Mouse (Mus musculus) brain, embryonic 18.5 days (tissue): ENCODE data around the gene Cabp4.

ENCODE experiments used
- DNase-seq: peaks from one replicate; pipeline ENCODE4 v3.0.0-alpha.2; 2012; ENCODE audit warnings: low read depth, low spot score

Cabp4 gene

GRCm38 (mm10) chr19:4164721-4165120 lies 20.9 kb upstream of the Cabp4 start:
- no peak for DNase-seq

- DNase-seq, result no peak
Measured at GRCm38 (mm10) chr19:4164100-4164499, 20.3 kb upstream of the Cabp4 start.

GRCm38 (mm10) chr19:4163543-4163887 lies 19.7 kb upstream of the Cabp4 start:
- DNase-seq, result no peak

GRCm38 (mm10) chr19:4162646-4163542 lies 19.1 kb upstream of the Cabp4 start, which contains the start of gene Rps6kb2:
Rps6kb2 (minus strand) TSS chr19:4163354.
- peak; percentile 94 for DNase-seq

- no peak for DNase-seq
Measured at GRCm38 (mm10) chr19:4159049-4159448, 15.2 kb upstream of the Cabp4 start.

GRCm38 (mm10) chr19:4156771-4157170 lies 12.9 kb upstream of the Cabp4 start:
- DNase-seq, result no peak

GRCm38 (mm10) chr19:4156073-4156579 lies 12.3 kb upstream of the Cabp4 start:
- DNase-seq, result no peak

GRCm38 (mm10) chr19:4155223-4156072 lies 11.6 kb upstream of the Cabp4 start:
- no peak for DNase-seq

- no peak for DNase-seq
Measured at GRCm38 (mm10) chr19:4154437-4155222, 10.8 kb upstream of the Cabp4 start.

GRCm38 (mm10) chr19:4153232-4153654 lies 9.4 kb upstream of the Cabp4 start, which contains the start of gene Ptprcap:
Ptprcap (plus strand) TSS chr19:4153604.
- no peak for DNase-seq

GRCm38 (mm10) chr19:4152445-4153231 lies 8.8 kb upstream of the Cabp4 start:
- DNase-seq, result no peak

- no peak for DNase-seq
Measured at GRCm38 (mm10) chr19:4151898-4152297, 8.1 kb upstream of the Cabp4 start.

GRCm38 (mm10) chr19:4151488-4151860 lies 7.6 kb upstream of the Cabp4 start:
- no peak for DNase-seq

- no peak for DNase-seq
Measured at GRCm38 (mm10) chr19:4150567-4151487, 7.0 kb upstream of the Cabp4 start.

- DNase-seq, result no peak
Measured at GRCm38 (mm10) chr19:4149764-4150461, 6.1 kb upstream of the Cabp4 start.

- DNase-seq, result no peak
Measured at GRCm38 (mm10) chr19:4149283-4149682, 5.5 kb upstream of the Cabp4 start.

GRCm38 (mm10) chr19:4148819-4149218 lies 5.0 kb upstream of the Cabp4 start:
- no peak for DNase-seq

GRCm38 (mm10) chr19:4148491-4148806 lies 4.6 kb upstream of the Cabp4 start, which contains the start of gene Coro1b:
Coro1b (plus strand) TSS chr19:4148619.
- DNase-seq, result peak; percentile 68
